Mouse (Mus musculus): ENCODE measurements around the gene Chmp4b. TPM values are rescaled to one million over a fixed set of nuclear protein-coding genes. Genes with fewer than 3 reads are reported as not detected.

Chmp4b gene
- polyA plus RNA-seq, 1 experiment, result 102 TPM

- H3K27ac ChIP-seq (ENCODE audit: insufficient read depth, low read depth, low read length), result no peak overlapping the region
- WGBS, result 40% methylated on average over 2 of the region's 2 CpGs
- no peaks in the 10 kb centered on the region for H3K36me3 ChIP-seq (ENCODE audit: control insufficient read depth, insufficient read depth, low read length)
- no peaks in the 10 kb centered on the region for H3K27me3 ChIP-seq (replicated peaks; ENCODE audit: control insufficient read depth, insufficient read depth, low read length)
- no peak for TF ChIP-seq POLR2A (IDR thresholded peaks at IDR 0.05; ENCODE audit: low read depth, low read length)
- no peak for TF ChIP-seq CTCF (conservative IDR thresholded peaks at IDR 0.05; ENCODE audit: insufficient read depth, insufficient read length, low read depth, low read length)
- H3K4me3 ChIP-seq (ENCODE audit: insufficient read depth, low read depth, low read length), result no peak overlapping the region
- peaks cover 3% of the 10 kb centered on the region; the same call in 1 of the 2 replicates for H3K4me1 ChIP-seq (ENCODE audit: control insufficient read depth, insufficient read depth, low read length)
- no peak for DNase-seq
Observed at GRCm38 (mm10) chr2:154731916-154732315, 80.4 kb downstream of the Chmp4b start.

DNA sequence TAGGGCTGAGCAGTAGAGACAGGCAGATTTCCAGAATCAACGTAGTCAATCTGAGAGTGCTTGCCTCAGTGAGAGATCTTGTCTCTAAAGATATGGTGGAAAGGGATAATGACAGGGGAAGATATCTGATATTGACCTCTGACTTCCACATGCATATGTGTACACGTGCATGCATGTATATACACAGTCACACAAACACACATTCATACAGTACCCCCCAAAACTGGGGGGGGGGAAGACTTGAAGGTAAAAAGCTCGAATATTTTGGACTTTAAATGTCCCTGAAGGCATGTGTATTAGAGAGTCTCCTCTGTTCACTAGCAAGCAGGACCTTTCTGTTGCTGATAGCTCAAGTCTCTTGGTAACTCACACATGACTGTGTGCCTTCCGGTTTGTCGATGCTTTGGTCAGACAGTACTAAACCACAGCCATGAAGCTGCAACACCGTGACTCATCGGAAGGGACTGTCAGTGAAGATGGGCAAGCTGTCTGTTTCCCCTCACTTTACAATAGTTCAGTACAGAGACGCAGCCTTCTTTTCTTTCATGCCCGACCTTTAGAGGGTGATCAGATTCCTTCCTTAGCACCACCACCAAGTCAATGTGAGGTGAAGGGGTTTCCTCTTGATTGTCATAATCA lies 81.1 kb downstream of the Chmp4b start:
- Histone ChIP-seq H3K27me3 (replicated peaks; ENCODE audit: control insufficient read depth, insufficient read depth, low read length) (no peaks in the 10 kb centered on the region), H3K4me1 (ENCODE audit: control insufficient read depth, insufficient read depth, low read length) (peaks cover 3% of the 10 kb centered on the region; the same call in 1 of the 2 replicates), H3K36me3 (ENCODE audit: control insufficient read depth, insufficient read depth, low read length) (no peaks in the 10 kb centered on the region), H3K4me3 (ENCODE audit: insufficient read depth, low read depth, low read length) (no peak overlapping the region), H3K27ac (ENCODE audit: insufficient read depth, low read depth, low read length) (no peak overlapping the region)
- no peak for DNase-seq
- 68% methylated on average over 9 of the region's 9 CpGs for WGBS
- TF ChIP-seq POLR2A (IDR thresholded peaks at IDR 0.05; ENCODE audit: low read depth, low read length), result no peak
- TF ChIP-seq CTCF (conservative IDR thresholded peaks at IDR 0.05; ENCODE audit: insufficient read depth, insufficient read length, low read depth, low read length), result no peak

GRCm38 (mm10) chr2:154734977-154735376 lies 83.5 kb downstream of the Chmp4b start:
- no peak for TF ChIP-seq POLR2A (IDR thresholded peaks at IDR 0.05; ENCODE audit: low read depth, low read length)
- no peak for TF ChIP-seq CTCF (conservative IDR thresholded peaks at IDR 0.05; ENCODE audit: insufficient read depth, insufficient read length, low read depth, low read length)
- DNase-seq, result no peak
- WGBS, result 35% methylated on average over 9 of the region's 9 CpGs

GRCm38 (mm10) chr2:154735416-154735815 lies 83.9 kb downstream of the Chmp4b start:
- Histone ChIP-seq H3K4me3 (ENCODE audit: insufficient read depth, low read depth, low read length) (no peak overlapping the region), H3K27me3 (replicated peaks; ENCODE audit: control insufficient read depth, insufficient read depth, low read length) (no peaks in the 10 kb centered on the region), H3K4me1 (ENCODE audit: control insufficient read depth, insufficient read depth, low read length) (peaks cover 3% of the 10 kb centered on the region; the same call in 1 of the 2 replicates), H3K36me3 (ENCODE audit: control insufficient read depth, insufficient read depth, low read length) (no peaks in the 10 kb centered on the region), H3K27ac (ENCODE audit: insufficient read depth, low read depth, low read length) (no peak overlapping the region)
- no peak for DNase-seq
- TF ChIP-seq POLR2A (IDR thresholded peaks at IDR 0.05; ENCODE audit: low read depth, low read length) (no peak), CTCF (conservative IDR thresholded peaks at IDR 0.05; ENCODE audit: insufficient read depth, insufficient read length, low read depth, low read length) (no peak)
- WGBS, result 20% methylated on average over 7 of the region's 7 CpGs

More at GRCm38 (mm10) chr2:154734977-154735376, 83.5 kb downstream of the Chmp4b start:
- H3K27me3 ChIP-seq (replicated peaks; ENCODE audit: control insufficient read depth, insufficient read depth, low read length), result no peaks in the 10 kb centered on the region
- no peak overlapping the region for H3K27ac ChIP-seq (ENCODE audit: insufficient read depth, low read depth, low read length)
- H3K4me3 ChIP-seq (ENCODE audit: insufficient read depth, low read depth, low read length), result no peak overlapping the region
- H3K4me1 ChIP-seq (ENCODE audit: control insufficient read depth, insufficient read depth, low read length), result peaks cover 3% of the 10 kb centered on the region; the same call in 1 of the 2 replicates
- H3K36me3 ChIP-seq (ENCODE audit: control insufficient read depth, insufficient read depth, low read length), result no peaks in the 10 kb centered on the region

GRCm38 (mm10) chr2:154735986-154736385 lies 84.5 kb downstream of the Chmp4b start:
- TF ChIP-seq CTCF (conservative IDR thresholded peaks at IDR 0.05; ENCODE audit: insufficient read depth, insufficient read length, low read depth, low read length), result no peak
- no peak for TF ChIP-seq POLR2A (IDR thresholded peaks at IDR 0.05; ENCODE audit: low read depth, low read length)
- no peak for DNase-seq

GRCm38 (mm10) chr2:154738621-154739020 lies 87.1 kb downstream of the Chmp4b start:
- WGBS, result 82% methylated on average over 5 of the region's 5 CpGs
- H3K27me3 ChIP-seq (replicated peaks; ENCODE audit: control insufficient read depth, insufficient read depth, low read length), result no peaks in the 10 kb centered on the region
- H3K4me3 ChIP-seq (ENCODE audit: insufficient read depth, low read depth, low read length), result no peak overlapping the region
- TF ChIP-seq POLR2A (IDR thresholded peaks at IDR 0.05; ENCODE audit: low read depth, low read length) (no peak), CTCF (conservative IDR thresholded peaks at IDR 0.05; ENCODE audit: insufficient read depth, insufficient read length, low read depth, low read length) (no peak)
- H3K36me3 ChIP-seq (ENCODE audit: control insufficient read depth, insufficient read depth, low read length), result no peaks in the 10 kb centered on the region
- 0 out of 2 replicates have a peak, but pooled peaks cover 3% of the 10 kb centered on the region for H3K4me1 ChIP-seq (ENCODE audit: control insufficient read depth, insufficient read depth, low read length)
- no peak overlapping the region for H3K27ac ChIP-seq (ENCODE audit: insufficient read depth, low read depth, low read length)
- DNase-seq, result no peak

More at GRCm38 (mm10) chr2:154735986-154736385, 84.5 kb downstream of the Chmp4b start:
- no peaks in the 10 kb centered on the region for H3K27me3 ChIP-seq (replicated peaks; ENCODE audit: control insufficient read depth, insufficient read depth, low read length)
- H3K4me3 ChIP-seq (ENCODE audit: insufficient read depth, low read depth, low read length), result no peak overlapping the region
- H3K36me3 ChIP-seq (ENCODE audit: control insufficient read depth, insufficient read depth, low read length), result no peaks in the 10 kb centered on the region
- no peak overlapping the region for H3K27ac ChIP-seq (ENCODE audit: insufficient read depth, low read depth, low read length)
- 59% methylated on average over 7 of the region's 7 CpGs for WGBS
- H3K4me1 ChIP-seq (ENCODE audit: control insufficient read depth, insufficient read depth, low read length), result peaks cover 3% of the 10 kb centered on the region; the same call in 1 of the 2 replicates

GRCm38 (mm10) chr2:154742911-154743819 lies 91.7 kb downstream of the Chmp4b start:
- 50% methylated on average over 10 of the region's 10 CpGs for WGBS
- Histone ChIP-seq H3K27ac (ENCODE audit: insufficient read depth, low read depth, low read length) (no peak overlapping the region), H3K27me3 (replicated peaks; ENCODE audit: control insufficient read depth, insufficient read depth, low read length) (no peaks in the 10 kb centered on the region), H3K4me1 (ENCODE audit: control insufficient read depth, insufficient read depth, low read length) (no peaks in the 10 kb centered on the region), H3K4me3 (ENCODE audit: insufficient read depth, low read depth, low read length) (no peak overlapping the region), H3K36me3 (ENCODE audit: control insufficient read depth, insufficient read depth, low read length) (no peaks in the 10 kb centered on the region)
- TF ChIP-seq POLR2A (IDR thresholded peaks at IDR 0.05; ENCODE audit: low read depth, low read length), result no peak
- TF ChIP-seq CTCF (conservative IDR thresholded peaks at IDR 0.05; ENCODE audit: insufficient read depth, insufficient read length, low read depth, low read length), result no peak
- no peak for DNase-seq

All from kidney, adult 2 months (tissue).